Mouse (Mus musculus) E14TG2a.4 (cell line): ENCODE measurements around the gene Kif26a.

Experiments used
- CTCF ChIP-seq: conservative IDR thresholded peaks from 2 replicates; pipeline ENCODE4 v1.5.1; 2014; ENCODE audit warnings: low read length
- NANOG ChIP-seq: IDR thresholded peaks from 2 replicates; pipeline ENCODE4 v1.6.1; 2014; ENCODE audit warnings: borderline replicate concordance, low read length, mixed read lengths

- TF ChIP-seq CTCF = no peak
- TF ChIP-seq NANOG = no peak
Measured at GRCm38 (mm10) chr12:112140745-112141144, 5.3 kb upstream of the Kif26a start.
